Mouse (Mus musculus) forebrain, embryonic 14.5 days (tissue): ENCODE measurements around the gene Kcmf1. TPM values are rescaled to one million over a fixed set of nuclear protein-coding genes. Genes with fewer than 3 reads are reported as not detected.

Experiments
- ATAC-seq: fragments of 200-750 bp; cut with Nextera tagmentation; 2 replicates; pipeline ENCODE4 v1.8.0; 2017; ENCODE audit warnings: mild to moderate bottlenecking, moderate library complexity
- DNase-seq: peaks from one replicate; pipeline ENCODE4 v3.0.0-alpha.2; 2015; ENCODE audit warnings: low spot score
- H3K27ac ChIP-seq: fragments of 300-500 bp; sonication (generic); 2 replicates; pipeline ENCODE4 v1.5.1; 2014; ENCODE audit warnings: low read depth, mild to moderate bottlenecking, control low read depth, low read length, moderate library complexity
- H3K27me3 ChIP-seq: fragments of 300-500 bp; sonication (generic); replicated peaks from 2 replicates; pipeline ENCODE4 v1.6.1; 2014; ENCODE audit warnings: low read length, control low read depth, mixed read lengths; ENCODE audit not compliant: control insufficient read depth, insufficient read depth
- H3K36me3 ChIP-seq: fragments of 300-500 bp; sonication (generic); 2 replicates; pipeline ENCODE4 v1.6.1; 2014; ENCODE audit warnings: low read length, control low read depth; ENCODE audit not compliant: control insufficient read depth, insufficient read depth
- H3K4me1 ChIP-seq: fragments of 300-500 bp; sonication (generic); 2 replicates; pipeline ENCODE4 v1.6.1; 2014; ENCODE audit warnings: antibody characterized with exemption, low read length, control low read depth; ENCODE audit not compliant: control insufficient read depth, insufficient read depth
- H3K4me2 ChIP-seq: fragments of 300-500 bp; sonication (generic); 2 replicates; pipeline ENCODE4 v1.6.1; 2014; ENCODE audit warnings: mild to moderate bottlenecking, control low read depth, low read length
- H3K4me3 ChIP-seq: fragments of 300-500 bp; sonication (generic); 2 replicates; pipeline ENCODE4 v1.5.1; 2014; ENCODE audit warnings: low read depth, low read length, control low read depth
- H3K9ac ChIP-seq: fragments of 300-500 bp; sonication (generic); 2 replicates; pipeline ENCODE4 v1.6.1; 2014; ENCODE audit warnings: mild to moderate bottlenecking, low read length, control low read depth, moderate library complexity
- H3K9me3 ChIP-seq: fragments of 300-500 bp; sonication (generic); replicated peaks from 2 replicates; pipeline ENCODE4 v1.6.1; 2016; ENCODE audit warnings: low read length, control low read depth, mixed read lengths; ENCODE audit not compliant: control insufficient read depth
- WGBS: fragments of 180-500 bp; shearing (Covaris S2); extraction: QIAGEN DNeasy Blood & Tissue Kit; methylation state at CpG from one replicate; pipeline ENCODE4 v1.1.7; 2014; 5-methylcytosine and 5-hydroxymethylcytosine counted together
- polyA plus RNA-seq: library from polyadenylated mRNA; unstranded; fragments of >200 nt; fragmentation: Nextera tagmentation; extraction: Ambion mirVana; gene quantifications from 2 replicates; pipeline ENCODE4 v1.2.1, GENCODE M21; 2014

Gene Kcmf1
- polyA plus RNA-seq, 1 experiment from 2014 or later, result 33.4 TPM

DNA sequence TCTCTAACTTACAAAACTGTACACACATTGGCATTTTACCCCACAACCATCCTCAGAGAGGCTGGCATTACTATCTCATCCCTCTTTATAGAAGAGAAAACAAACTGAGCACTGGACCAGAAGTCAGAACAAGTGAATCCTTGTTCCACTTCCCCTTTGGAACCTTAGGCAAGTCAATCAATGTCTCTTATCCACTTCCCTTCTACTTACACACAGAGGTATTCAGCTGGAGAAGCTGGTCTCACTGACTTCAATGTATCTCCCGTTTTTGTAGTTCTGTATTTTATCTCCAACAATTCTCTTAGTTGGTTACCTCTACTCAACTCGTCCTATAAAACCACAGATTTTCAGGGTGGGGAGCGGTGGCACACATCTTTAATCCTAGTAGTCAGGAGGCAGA, 15.0 kb downstream of the Kcmf1 start:
- H3K9ac ChIP-seq, result no peak overlapping the region
- no peaks in the 10 kb centered on the region for H3K4me1 ChIP-seq
- H3K36me3 ChIP-seq, result no peaks in the 10 kb centered on the region
- no peak overlapping the region for H3K27ac ChIP-seq
- H3K9me3 ChIP-seq, result no peaks in the 10 kb centered on the region
- H3K27me3 ChIP-seq, result no peaks in the 10 kb centered on the region
- H3K4me2 ChIP-seq, result no peak overlapping the region
- ATAC-seq (no peak), DNase-seq (no peak)
- no peak overlapping the region for H3K4me3 ChIP-seq
- 90% methylated on average over 3 of the region's 3 CpGs for WGBS

DNA sequence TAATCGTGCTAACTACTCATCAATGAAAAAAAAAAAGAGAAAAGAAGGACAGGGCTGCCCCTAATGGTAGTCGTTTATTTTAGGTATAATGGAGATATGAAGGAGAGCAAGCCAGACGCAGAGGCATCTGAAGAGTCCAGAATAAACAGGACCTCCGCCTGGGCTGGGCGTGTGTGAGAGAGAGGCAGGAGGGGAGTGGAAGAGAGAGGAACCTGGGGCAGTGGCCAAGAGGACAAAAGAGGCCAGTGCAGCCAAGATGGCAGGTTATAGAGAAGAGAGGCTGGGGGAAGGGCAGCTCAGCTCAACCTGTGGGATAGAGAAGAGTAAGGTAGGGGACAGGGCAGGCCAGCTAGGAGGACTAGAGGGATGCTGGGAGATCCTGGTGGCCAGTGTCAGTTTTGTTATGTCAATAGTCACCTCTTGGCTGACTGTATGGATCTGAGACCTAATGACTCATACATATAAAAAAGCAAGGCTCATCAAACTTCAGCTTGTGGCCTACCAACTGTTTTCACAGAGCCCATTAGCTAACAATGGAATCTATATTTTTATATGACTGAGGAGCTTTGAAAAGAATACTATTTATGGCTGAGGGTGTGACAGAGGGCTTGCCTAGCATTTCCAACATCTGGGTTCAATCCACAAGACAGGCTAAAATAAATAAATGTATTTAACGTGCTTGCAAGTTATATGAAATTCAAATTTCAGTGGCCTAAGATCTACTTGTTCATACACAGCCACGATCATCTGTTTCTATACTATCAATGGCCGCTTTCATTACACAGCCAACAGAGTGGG, 16.9 kb downstream of the Kcmf1 start:
- Histone ChIP-seq H3K4me1 (no peaks in the 10 kb centered on the region), H3K9ac (no peak overlapping the region), H3K9me3 (no peaks in the 10 kb centered on the region), H3K27me3 (no peaks in the 10 kb centered on the region), H3K36me3 (no peaks in the 10 kb centered on the region), H3K4me3 (no peak overlapping the region), H3K4me2 (no peak overlapping the region), H3K27ac (no peak overlapping the region)
- WGBS, result 95% methylated on average over 8 of the region's 8 CpGs
- ATAC-seq (no peak), DNase-seq (no peak)

GRCm38 (mm10) chr6:72882222-72882621, 17.6 kb downstream of the Kcmf1 start:
- no peaks in the 10 kb centered on the region for H3K4me1 ChIP-seq
- H3K4me3 ChIP-seq, result no peak overlapping the region
- DNase-seq (no peak), ATAC-seq (no peak)
- no peaks in the 10 kb centered on the region for H3K36me3 ChIP-seq
- no peak overlapping the region for H3K9ac ChIP-seq
- WGBS, result 97% methylated on average over 3 of the region's 3 CpGs
- H3K9me3 ChIP-seq, result no peaks in the 10 kb centered on the region
- H3K27me3 ChIP-seq, result no peaks in the 10 kb centered on the region
- H3K27ac ChIP-seq, result no peak overlapping the region
- H3K4me2 ChIP-seq, result no peak overlapping the region

DNA sequence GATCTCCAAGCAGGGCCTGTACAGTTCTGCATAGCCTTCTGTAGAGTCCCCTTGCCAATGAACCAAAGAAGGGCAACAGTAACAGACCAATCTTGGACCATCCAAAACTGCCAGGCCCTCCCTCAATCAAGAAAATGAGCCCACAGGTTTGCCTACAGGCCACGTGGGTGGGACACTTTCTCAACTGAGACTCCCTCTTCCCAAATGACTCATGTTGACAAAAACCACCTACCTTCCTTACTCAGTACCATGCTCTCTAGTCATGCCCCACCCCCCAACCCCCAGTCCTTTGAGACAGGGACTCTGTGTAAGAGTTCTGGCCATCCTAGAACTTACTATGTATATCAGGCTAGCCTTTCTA, 18.2 kb downstream of the Kcmf1 start:
- H3K4me1 ChIP-seq, result no peaks in the 10 kb centered on the region
- no peak overlapping the region for H3K4me3 ChIP-seq
- no peak for DNase-seq
- no peak for ATAC-seq
- no peak overlapping the region for H3K27ac ChIP-seq
- H3K9ac ChIP-seq, result no peak overlapping the region
- H3K27me3 ChIP-seq, result no peaks in the 10 kb centered on the region
- no peaks in the 10 kb centered on the region for H3K9me3 ChIP-seq
- no peaks in the 10 kb centered on the region for H3K36me3 ChIP-seq
- 86% methylated on average over 1 of the region's 1 CpGs for WGBS
- no peak overlapping the region for H3K4me2 ChIP-seq

DNA sequence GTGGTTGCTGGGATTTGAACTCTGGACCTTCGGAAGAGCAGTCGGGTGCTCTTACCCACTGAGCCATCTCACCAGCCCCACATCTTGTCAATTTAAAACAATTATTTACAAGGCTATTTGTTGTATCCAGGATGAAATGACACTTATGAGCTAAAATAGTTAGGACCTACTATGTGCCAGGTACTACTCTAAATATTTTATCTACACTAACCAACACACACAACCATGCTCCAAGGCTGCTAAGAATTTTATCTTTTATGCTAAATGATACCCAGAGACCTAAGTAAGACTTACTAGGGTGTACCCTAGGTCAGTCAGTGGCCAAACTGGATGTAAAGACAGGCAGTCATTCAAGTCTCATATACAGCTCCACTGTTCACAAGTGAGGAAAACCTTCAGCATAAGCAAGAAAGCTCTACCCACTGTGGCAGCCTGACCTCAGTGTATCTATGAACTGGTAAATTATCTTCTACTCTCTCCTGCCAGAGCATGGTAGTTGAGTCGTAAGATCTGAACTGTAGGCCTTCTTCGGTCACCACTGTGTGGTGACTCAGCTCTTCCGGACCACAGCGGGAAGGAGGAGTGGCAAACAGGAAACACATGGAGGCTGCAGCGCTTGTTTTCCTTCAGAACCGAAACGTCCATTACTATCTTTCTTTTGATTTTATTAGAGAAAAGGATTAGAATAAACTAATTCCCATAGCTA, 18.7 kb downstream of the Kcmf1 start:
- Histone ChIP-seq H3K4me3 (no peak overlapping the region), H3K9ac (no peak overlapping the region), H3K27me3 (no peaks in the 10 kb centered on the region), H3K4me1 (no peaks in the 10 kb centered on the region), H3K4me2 (no peak overlapping the region), H3K9me3 (no peaks in the 10 kb centered on the region), H3K36me3 (no peaks in the 10 kb centered on the region), H3K27ac (no peak overlapping the region)
- ATAC-seq (no peak), DNase-seq (no peak)
- 93% methylated on average over 9 of the region's 9 CpGs for WGBS

- no peak for ATAC-seq
- no peaks in the 10 kb centered on the region for H3K36me3 ChIP-seq
- no peak overlapping the region for H3K9ac ChIP-seq
- no peaks in the 10 kb centered on the region for H3K4me1 ChIP-seq
- no peak overlapping the region for H3K27ac ChIP-seq
- H3K27me3 ChIP-seq, result no peaks in the 10 kb centered on the region
- H3K9me3 ChIP-seq, result no peaks in the 10 kb centered on the region
- no peak overlapping the region for H3K4me3 ChIP-seq
- H3K4me2 ChIP-seq, result no peak overlapping the region
- no peak for DNase-seq
- WGBS, result 92% methylated on average over 6 of the region's 6 CpGs
Observed at GRCm38 (mm10) chr6:72876629-72877028, 23.1 kb downstream of the Kcmf1 start.

DNA sequence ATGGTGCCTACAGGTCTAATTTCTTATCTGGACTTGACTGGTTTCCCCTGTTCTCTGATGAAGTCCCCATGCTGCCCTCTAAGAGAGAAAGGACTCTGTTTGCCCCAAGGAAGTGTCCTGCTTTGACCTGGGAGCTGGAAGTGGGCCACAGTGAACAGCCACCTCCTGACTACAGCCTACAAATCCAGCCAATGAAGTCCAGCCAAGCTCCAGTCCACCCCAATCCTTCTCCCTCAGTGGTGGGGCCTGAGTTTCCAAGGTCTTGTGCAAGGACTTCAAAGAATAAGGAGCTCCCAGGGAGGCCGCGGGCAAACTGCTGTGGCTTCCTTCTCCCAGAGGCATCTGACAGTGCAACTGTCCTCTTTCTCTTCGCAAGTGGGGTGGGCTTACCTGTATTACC, 26.4 kb downstream of the Kcmf1 start:
- Histone ChIP-seq H3K4me2 (no peak overlapping the region), H3K27me3 (no peaks in the 10 kb centered on the region), H3K4me3 (no peak overlapping the region), H3K9ac (no peak overlapping the region), H3K9me3 (no peaks in the 10 kb centered on the region), H3K4me1 (no peaks in the 10 kb centered on the region), H3K36me3 (no peaks in the 10 kb centered on the region), H3K27ac (no peak overlapping the region)
- ATAC-seq (no peak), DNase-seq (no peak)
- 84% methylated on average over 3 of the region's 3 CpGs for WGBS

DNA sequence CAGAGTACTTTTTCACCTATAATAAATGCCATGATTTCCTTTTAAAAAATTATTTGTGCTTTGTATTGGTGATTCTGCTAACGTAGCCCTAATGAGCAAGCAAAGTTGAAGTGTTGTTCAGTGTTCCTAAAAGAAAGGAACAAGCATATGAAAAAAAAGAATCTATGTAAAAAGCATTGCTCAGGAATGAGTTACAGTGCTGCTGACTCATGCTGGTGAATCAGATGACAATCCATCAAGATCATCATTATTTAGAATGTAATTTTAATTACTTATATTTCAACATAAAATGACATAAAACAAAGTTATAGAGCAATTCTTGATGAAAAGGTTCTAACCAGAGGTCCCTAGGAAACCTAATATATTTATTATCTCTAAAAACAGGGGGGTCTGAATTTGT, 27.5 kb downstream of the Kcmf1 start:
- Histone ChIP-seq H3K4me3 (no peak overlapping the region), H3K36me3 (no peaks in the 10 kb centered on the region), H3K9me3 (no peaks in the 10 kb centered on the region), H3K9ac (no peak overlapping the region), H3K4me1 (no peaks in the 10 kb centered on the region), H3K4me2 (no peak overlapping the region), H3K27me3 (no peaks in the 10 kb centered on the region), H3K27ac (no peak overlapping the region)
- no peak for DNase-seq
- no peak for ATAC-seq
- 88% methylated on average over 1 of the region's 1 CpGs for WGBS

GRCm38 (mm10) chr6:72869601-72870000, 30.2 kb downstream of the Kcmf1 start:
- DNase-seq, result no peak
- ATAC-seq, result no peak

More at GRCm38 (mm10) chr6:72869601-72870000, 30.2 kb downstream of the Kcmf1 start:
- 77% methylated on average over 8 of the region's 8 CpGs for WGBS
- Histone ChIP-seq H3K9me3 (no peaks in the 10 kb centered on the region), H3K36me3 (no peaks in the 10 kb centered on the region), H3K9ac (no peak overlapping the region), H3K27me3 (no peaks in the 10 kb centered on the region), H3K4me1 (no peaks in the 10 kb centered on the region), H3K4me2 (no peak overlapping the region), H3K27ac (no peak overlapping the region), H3K4me3 (no peak overlapping the region)
